Mouse (Mus musculus) heart, adult 11 months (tissue): ENCODE data around the gene Thoc6.

Source experiments
- DNase-seq: peaks from one replicate; pipeline ENCODE4 v3.0.0; 2022

The Thoc6 gene

DNA sequence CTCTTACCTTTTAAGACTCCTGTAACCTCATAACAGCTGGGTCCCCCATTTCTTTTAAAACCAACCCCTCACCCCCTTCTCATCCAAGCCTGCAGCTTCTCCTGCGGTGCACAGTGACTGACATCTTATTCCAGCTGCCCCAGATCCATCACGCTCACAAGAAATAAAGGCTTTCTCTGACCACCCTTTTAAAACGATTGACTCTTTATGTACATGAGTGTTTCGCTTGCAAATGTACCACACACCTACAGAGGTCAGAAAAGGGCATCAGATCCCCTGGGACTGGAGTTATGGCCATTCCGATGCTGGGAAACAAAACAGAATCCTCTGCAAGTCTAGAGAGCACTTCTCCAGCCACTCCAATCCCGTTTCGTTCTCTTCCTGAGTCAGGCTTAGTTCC is 45.9 kb downstream of the Thoc6 start:
- no peak for DNase-seq

GRCm38 (mm10) chr17:23620351-23620750 is 53.3 kb downstream of the Thoc6 start:
- no peak for DNase-seq
